Mouse (Mus musculus): ENCODE results near the gene Tuft1. TPM values are rescaled to one million over a fixed set of nuclear protein-coding genes. Genes with fewer than 3 reads are reported as not detected.

Tuft1 gene
- total and polyA plus RNA-seq, 3 experiments, result 4.0 to 7.4 (median 7.2) TPM

DNA sequence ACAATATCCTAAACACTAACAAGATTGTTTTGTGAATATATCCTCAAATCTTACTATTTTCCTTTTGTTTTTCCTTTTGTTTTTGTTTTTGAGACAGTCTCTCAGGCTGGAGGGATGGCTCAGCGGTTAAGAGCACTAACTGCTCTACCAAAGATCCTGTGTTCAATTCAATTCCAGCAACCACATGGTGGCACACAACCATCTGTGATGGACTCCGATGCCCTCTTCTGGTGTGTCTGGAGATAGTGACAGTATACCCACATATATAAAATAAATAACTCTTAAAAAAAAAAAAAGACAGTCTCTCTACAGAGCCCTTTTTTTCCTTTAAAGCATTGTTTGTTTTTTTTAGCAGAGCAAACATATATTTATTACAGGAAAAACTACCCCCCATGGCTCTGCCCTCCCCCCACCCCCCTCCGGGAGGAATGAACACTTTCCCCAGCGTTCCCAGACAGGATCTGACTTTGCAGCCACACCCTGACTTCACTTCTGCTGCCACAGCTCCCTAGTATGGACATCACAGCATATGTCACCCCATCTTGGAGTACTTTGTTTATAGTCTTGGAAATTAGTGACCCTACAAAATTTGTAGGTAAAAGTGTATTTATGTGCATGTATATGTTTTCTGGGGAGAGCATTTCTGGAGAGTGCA lies 94.2 kb downstream of the Tuft1 start:
- Histone ChIP-seq H3K79me2 (replicated peaks; ENCODE audit: control insufficient read depth, extremely low read depth, insufficient read depth, poor library complexity, severe bottlenecking) (0 out of 2 replicates have a peak, but pooled peaks cover 13% of the 10 kb centered on the region), H3K4me3 (replicated peaks in 1 of 3; ENCODE audit: low read depth in 2 of 3, low read length in 2 of 3, poor library complexity in 1 of 3) (no peak overlapping the region), H3K27ac (ENCODE audit: insufficient read depth, low read depth) (no peak overlapping the region), H3K9me3 (replicated peaks; ENCODE audit: low read length) (no peaks in the 10 kb centered on the region), H3K4me2 (ENCODE audit: insufficient read depth, low read depth, poor library complexity, severe bottlenecking) (no peak overlapping the region), H3K27me3 (replicated peaks) (no peaks in the 10 kb centered on the region), H3K36me3 (replicated peaks in 1 of 2; ENCODE audit: control insufficient read depth in 1 of 2, insufficient read depth in 1 of 2, low read length in 1 of 2) (peaks cover 15 to 36% of the 10 kb centered on the region in 2 experiments), H3K9ac (ENCODE audit: insufficient read depth, low read depth) (no peak overlapping the region), H3K4me1 (ENCODE audit: control insufficient read depth in 1 of 2, insufficient read depth in 2 of 2) (peaks cover 2 to 66% of the 10 kb centered on the region in 2 experiments; a peak in 3 of 4 replicates)
- dilution Hi-C loops (cut with MboI; ENCODE audit: extremely low pct_ligation_motif_present, extremely low pct_unique_long_range_greater_than_20kb, low sequenced_read_pairs), result no loop called here
- TF ChIP-seq CTCF (conservative IDR thresholded peaks at IDR 0.05 in 1 of 2, IDR thresholded peaks at IDR 0.05 in 1 of 2; ENCODE audit: low read depth in 2 of 2, low read length in 2 of 2) (peak in 1 of 2 experiments; percentile 66; a peak in 2 of 4 replicates), TBP (conservative IDR thresholded peaks at IDR 0.05; ENCODE audit: low read depth, low read length) (no peak), JUND (conservative IDR thresholded peaks at IDR 0.05; ENCODE audit: low read depth, low read length) (no peak), ZKSCAN1 (IDR thresholded peaks at IDR 0.05; ENCODE audit: borderline replicate concordance, low read depth, low read length) (no peak), CHD2 (IDR thresholded peaks at IDR 0.05; ENCODE audit: low read length) (no peak), POLR2A (IDR thresholded peaks at IDR 0.05; ENCODE audit: low read depth, low read length) (no peak), SMC3 (IDR thresholded peaks at IDR 0.05; ENCODE audit: low read depth, low read length) (peak; percentile 24), MAZ (IDR thresholded peaks at IDR 0.05; ENCODE audit: low read depth, low read length) (no peak), TCF12 (IDR thresholded peaks at IDR 0.05; ENCODE audit: low read depth, low read length) (no peak), MYC (IDR thresholded peaks at IDR 0.05; ENCODE audit: low read depth, low read length) (0 out of 2 replicates have a peak, but pooled peaks have one; percentile 43), NELFE (IDR thresholded peaks at IDR 0.05; ENCODE audit: low read depth, low read length) (no peak), MAFK (IDR thresholded peaks at IDR 0.05; ENCODE audit: insufficient replicate concordance, low read length) (no peak), RCOR1 (conservative IDR thresholded peaks at IDR 0.05; ENCODE audit: low read depth, low read length) (no peak), SIN3A (IDR thresholded peaks at IDR 0.05; ENCODE audit: low read length) (no peak), UBTF (IDR thresholded peaks at IDR 0.05; ENCODE audit: low read depth, low read length) (no peak), ZMIZ1 (IDR thresholded peaks at IDR 0.05; ENCODE audit: low read depth, low read length) (no peak), BHLHE40 (IDR thresholded peaks at IDR 0.05; ENCODE audit: low read depth, low read length) (no peak), MXI1 (IDR thresholded peaks at IDR 0.05; ENCODE audit: low read depth, low read length) (no peak), ZC3H11A (IDR thresholded peaks at IDR 0.05; ENCODE audit: low read depth, low read length) (no peak), PAX5 (IDR thresholded peaks at IDR 0.05; ENCODE audit: low read length) (no peak), ETS1 (conservative IDR thresholded peaks at IDR 0.05; ENCODE audit: low read depth, low read length) (no peak), E2F4 (IDR thresholded peaks at IDR 0.05; ENCODE audit: insufficient replicate concordance, low read depth, low read length) (no peak), USF2 (conservative IDR thresholded peaks at IDR 0.05; ENCODE audit: low read depth, low read length) (no peak), HCFC1 (IDR thresholded peaks at IDR 0.05; ENCODE audit: low read depth, low read length) (no peak), GABPA (IDR thresholded peaks at IDR 0.05; ENCODE audit: insufficient replicate concordance, low read depth, low read length) (no peak), CHD1 (IDR thresholded peaks at IDR 0.05; ENCODE audit: low read depth, low read length) (no peak), ZNF384 (IDR thresholded peaks at IDR 0.05; ENCODE audit: low read depth, low read length) (0 out of 2 replicates have a peak, but pooled peaks have one; percentile 26), POLR2AphosphoS2 (IDR thresholded peaks at IDR 0.05; ENCODE audit: low read depth, low read length) (no peak), JUN (IDR thresholded peaks at IDR 0.05; ENCODE audit: insufficient read depth, low read depth, low read length) (no peak), EP300 (IDR thresholded peaks at IDR 0.05; ENCODE audit: low read length) (no peak), NRF1 (IDR thresholded peaks at IDR 0.05; ENCODE audit: low read depth, low read length) (no peak), USF1 (IDR thresholded peaks at IDR 0.05; ENCODE audit: low read depth, low read length) (no peak), KAT2A (IDR thresholded peaks at IDR 0.05; ENCODE audit: insufficient replicate concordance, low read length) (no peak), MAX (IDR thresholded peaks at IDR 0.05; ENCODE audit: low read length) (no peak), IRF4 (IDR thresholded peaks at IDR 0.05; ENCODE audit: low read depth, low read length) (no peak), RAD21 (IDR thresholded peaks at IDR 0.05; ENCODE audit: low read depth, low read length) (peak; percentile 18), ELF1 (IDR thresholded peaks at IDR 0.05; ENCODE audit: low read depth, low read length) (no peak), MEF2A (IDR thresholded peaks at IDR 0.05; ENCODE audit: borderline replicate concordance, low read depth, low read length) (no peak)
- in situ Hi-C loops (cut with MboI; ENCODE audit: low pct_ligation_motif_present, low pct_unique_long_range_greater_than_20kb, low sequenced_read_pairs), result no loop called here
- peak; percentile 33 for DNase-seq (ENCODE audit: extremely low read depth)
